Mouse (Mus musculus) intestine, embryonic 16.5 days (tissue): ENCODE results near the gene Scand1. TPM values are rescaled to one million over a fixed set of nuclear protein-coding genes. Genes with fewer than 3 reads are reported as not detected.

Source experiments
- ATAC-seq: fragments of 200-750 bp; cut with Nextera tagmentation; 2 replicates; pipeline ENCODE4 v1.8.0; 2017; ENCODE audit warnings: moderate TSS enrichment, moderate library complexity
- H3K27ac ChIP-seq: fragments of 300-500 bp; sonication (generic); 2 replicates; pipeline ENCODE4 v1.5.1; 2014; ENCODE audit warnings: mild to moderate bottlenecking, low read length
- H3K27me3 ChIP-seq: fragments of 300-500 bp; sonication (generic); replicated peaks from 2 replicates; pipeline ENCODE4 v1.6.1; 2014; ENCODE audit warnings: low read length, control low read depth, mixed read lengths; ENCODE audit not compliant: control insufficient read depth, insufficient read depth
- H3K36me3 ChIP-seq: fragments of 300-500 bp; sonication (generic); 2 replicates; pipeline ENCODE4 v1.6.1; 2014; ENCODE audit warnings: low read length, control low read depth; ENCODE audit not compliant: control insufficient read depth, insufficient read depth
- H3K4me1 ChIP-seq: fragments of 300-500 bp; sonication (generic); 2 replicates; pipeline ENCODE4 v1.6.1; 2014; ENCODE audit warnings: low read length, control low read depth, mixed read lengths; ENCODE audit not compliant: control insufficient read depth, insufficient read depth
- H3K4me2 ChIP-seq: fragments of 300-500 bp; sonication (generic); 2 replicates; pipeline ENCODE4 v1.6.1; 2014; ENCODE audit warnings: low read depth, low read length, control low read depth
- H3K4me3 ChIP-seq: fragments of 300-500 bp; sonication (generic); 2 replicates; pipeline ENCODE4 v1.5.1; 2014; ENCODE audit warnings: mild to moderate bottlenecking, low read length
- H3K9ac ChIP-seq: fragments of 300-500 bp; sonication (generic); 2 replicates; pipeline ENCODE4 v1.6.1; 2014; ENCODE audit warnings: low read depth, low read length
- H3K9me3 ChIP-seq: fragments of 300-500 bp; sonication (generic); 2 replicates; pipeline ENCODE4 v1.6.1; 2016; ENCODE audit warnings: low read length, control low read depth; ENCODE audit not compliant: control insufficient read depth
- WGBS: fragments of 180-500 bp; shearing (Covaris S2); extraction: QIAGEN DNeasy Blood & Tissue Kit; methylation state at CpG from one replicate; pipeline ENCODE4 v1.1.7; 2014; 5-methylcytosine and 5-hydroxymethylcytosine counted together
- polyA plus RNA-seq: library from polyadenylated mRNA; unstranded; fragments of >200 nt; fragmentation: Nextera tagmentation; extraction: Ambion mirVana; gene quantifications from 2 replicates; pipeline ENCODE4 v1.2.1, GENCODE M21; 2015

Gene Scand1
- polyA plus RNA-seq, 1 experiment from 2014 or later, result 48.9 TPM

- H3K4me2 ChIP-seq, result no peak overlapping the region
- H3K4me1 ChIP-seq, result peaks cover 12% of the 10 kb centered on the region
- H3K9ac ChIP-seq, result no peak overlapping the region
- peak; percentile 89 for ATAC-seq
- 77% methylated on average over 3 of the region's 3 CpGs for WGBS
- H3K27ac ChIP-seq, result peak overlapping the region; percentile 73
- H3K36me3 ChIP-seq, result peaks cover 4% of the 10 kb centered on the region
- H3K27me3 ChIP-seq, result no peaks in the 10 kb centered on the region
- no peaks in the 10 kb centered on the region for H3K9me3 ChIP-seq
- no peak overlapping the region for H3K4me3 ChIP-seq
Measured at GRCm38 (mm10) chr2:156296190-156296589, 16.3 kb downstream of the Scand1 start.

- Histone ChIP-seq H3K4me3 (no peak overlapping the region), H3K36me3 (peaks cover 6% of the 10 kb centered on the region), H3K4me2 (no peak overlapping the region), H3K4me1 (peaks cover 12% of the 10 kb centered on the region), H3K27ac (peak overlapping the region; percentile 73), H3K9ac (no peak overlapping the region), H3K27me3 (no peaks in the 10 kb centered on the region), H3K9me3 (no peaks in the 10 kb centered on the region)
- 90% methylated on average over 2 of the region's 2 CpGs for WGBS
- ATAC-seq, result peak; percentile 73
Measured at GRCm38 (mm10) chr2:156295601-156296063, 16.9 kb downstream of the Scand1 start.

DNA sequence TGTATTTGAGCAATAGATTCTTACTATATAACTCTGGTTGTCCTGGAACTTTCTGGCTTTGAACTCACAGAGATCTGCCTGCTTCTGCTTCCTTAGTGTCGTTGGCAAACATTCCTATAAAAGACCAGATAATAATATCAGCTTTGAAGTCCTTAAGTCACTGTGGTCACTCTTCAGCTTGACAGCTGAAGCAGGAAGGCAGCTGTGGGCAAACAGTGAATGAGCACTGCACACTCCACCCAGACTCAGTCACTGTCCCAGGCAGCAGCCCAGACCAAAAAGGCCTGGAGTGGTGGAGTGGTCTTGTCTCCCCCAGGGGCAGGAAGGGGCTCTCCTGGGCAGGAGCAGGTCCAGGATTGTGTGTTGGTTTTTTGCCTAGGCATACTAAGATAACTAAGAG lies 20.5 kb downstream of the Scand1 start:
- Histone ChIP-seq H3K36me3 (peaks cover 2% of the 10 kb centered on the region; the same call in 1 of the 2 replicates), H3K9me3 (no peaks in the 10 kb centered on the region), H3K9ac (no peak overlapping the region), H3K27ac (no peak overlapping the region), H3K4me1 (peaks cover 8% of the 10 kb centered on the region), H3K4me3 (no peak overlapping the region), H3K4me2 (no peak overlapping the region), H3K27me3 (no peaks in the 10 kb centered on the region)
- no peak for ATAC-seq
- 80% methylated on average over 1 of the region's 1 CpGs for WGBS

- Histone ChIP-seq H3K9me3 (no peaks in the 10 kb centered on the region), H3K4me3 (no peak overlapping the region), H3K27me3 (no peaks in the 10 kb centered on the region), H3K4me2 (no peak overlapping the region), H3K36me3 (peaks cover 7% of the 10 kb centered on the region; the same call in 1 of the 2 replicates), H3K27ac (no peak overlapping the region), H3K4me1 (peaks cover 3% of the 10 kb centered on the region; the same call in 1 of the 2 replicates), H3K9ac (no peak overlapping the region)
- WGBS, result 87% methylated on average over 2 of the region's 2 CpGs
- ATAC-seq, result no peak
Measured at GRCm38 (mm10) chr2:156289552-156290160, 22.8 kb downstream of the Scand1 start.

GRCm38 (mm10) chr2:156288222-156288621 lies 24.3 kb downstream of the Scand1 start:
- Histone ChIP-seq H3K27me3 (no peaks in the 10 kb centered on the region), H3K36me3 (peaks cover 7% of the 10 kb centered on the region; the same call in 1 of the 2 replicates), H3K4me1 (no peaks in the 10 kb centered on the region), H3K4me3 (no peak overlapping the region), H3K9ac (no peak overlapping the region), H3K4me2 (no peak overlapping the region), H3K27ac (no peak overlapping the region), H3K9me3 (no peaks in the 10 kb centered on the region)
- ATAC-seq, result no peak
- WGBS, result 91% methylated on average over 2 of the region's 2 CpGs

GRCm38 (mm10) chr2:156286733-156287132 lies 25.8 kb downstream of the Scand1 start:
- peaks cover 7% of the 10 kb centered on the region; the same call in 1 of the 2 replicates for H3K36me3 ChIP-seq
- no peak overlapping the region for H3K27ac ChIP-seq
- no peak overlapping the region for H3K4me3 ChIP-seq
- H3K4me2 ChIP-seq, result no peak overlapping the region
- no peaks in the 10 kb centered on the region for H3K9me3 ChIP-seq
- H3K4me1 ChIP-seq, result no peaks in the 10 kb centered on the region
- WGBS, result 94% methylated on average over 4 of the region's 4 CpGs
- H3K27me3 ChIP-seq, result no peaks in the 10 kb centered on the region
- ATAC-seq, result no peak
- no peak overlapping the region for H3K9ac ChIP-seq

DNA sequence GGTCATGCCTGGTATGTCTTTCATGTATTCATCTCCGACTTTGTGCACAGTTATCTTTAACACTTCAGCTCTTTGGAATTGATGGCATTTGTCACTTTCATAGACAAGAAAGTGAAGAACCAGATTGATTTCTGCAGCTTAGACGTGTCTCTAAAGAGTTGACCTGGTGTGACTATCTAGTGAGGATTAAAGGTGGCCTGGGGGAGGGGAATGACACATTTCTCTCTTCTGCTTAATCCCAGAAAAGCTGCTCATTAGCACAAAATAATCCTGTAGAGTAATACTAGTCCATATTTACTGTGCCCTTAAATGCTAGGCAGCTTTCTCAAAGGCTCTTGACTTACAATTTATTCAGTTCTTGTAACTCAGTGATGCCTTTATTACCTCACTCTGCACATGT lies 27.3 kb downstream of the Scand1 start:
- Histone ChIP-seq H3K27ac (no peak overlapping the region), H3K4me3 (no peak overlapping the region), H3K27me3 (no peaks in the 10 kb centered on the region), H3K9me3 (no peaks in the 10 kb centered on the region), H3K36me3 (peaks cover 4% of the 10 kb centered on the region; the same call in 1 of the 2 replicates), H3K4me2 (no peak overlapping the region), H3K4me1 (no peaks in the 10 kb centered on the region), H3K9ac (no peak overlapping the region)
- 81% methylated on average over 2 of the region's 2 CpGs for WGBS
- ATAC-seq, result no peak

GRCm38 (mm10) chr2:156281227-156281626 lies 31.3 kb downstream of the Scand1 start:
- H3K9ac ChIP-seq, result no peak overlapping the region
- no peak overlapping the region for H3K4me3 ChIP-seq
- ATAC-seq, result peak; percentile 70
- H3K4me1 ChIP-seq, result 0 out of 2 replicates have a peak, but pooled peaks cover 2% of the 10 kb centered on the region
- WGBS, result 68% methylated on average over 4 of the region's 4 CpGs
- no peak overlapping the region for H3K4me2 ChIP-seq
- H3K9me3 ChIP-seq, result no peaks in the 10 kb centered on the region
- H3K27ac ChIP-seq, result no peak overlapping the region
- peaks cover 4% of the 10 kb centered on the region; the same call in 1 of the 2 replicates for H3K36me3 ChIP-seq
- H3K27me3 ChIP-seq, result no peaks in the 10 kb centered on the region

GRCm38 (mm10) chr2:156278226-156279017 lies 34.1 kb downstream of the Scand1 start:
- peaks cover 7% of the 10 kb centered on the region for H3K36me3 ChIP-seq
- no peak overlapping the region for H3K9ac ChIP-seq

More at GRCm38 (mm10) chr2:156278226-156279017, 34.1 kb downstream of the Scand1 start:
- Histone ChIP-seq H3K27me3 (no peaks in the 10 kb centered on the region), H3K4me2 (no peak overlapping the region), H3K4me1 (0 out of 2 replicates have a peak, but pooled peaks cover 2% of the 10 kb centered on the region), H3K9me3 (no peaks in the 10 kb centered on the region), H3K4me3 (no peak overlapping the region), H3K27ac (no peak overlapping the region)
- ATAC-seq, result peak; percentile 76
- 44% methylated on average over 4 of the region's 4 CpGs for WGBS
